Mouse (Mus musculus) adipocyte (in vitro differentiated cells): ENCODE results near the gene Cdkn2d.
"Not testable (repeated sequence)": the region's sequence is repeated elsewhere in the genome, so short reads cannot be mapped to it uniquely, and the experiment has no call there.

Experiments used
- DNase-seq: peaks from one replicate; pipeline ENCODE4 v3.0.0-alpha.2; 2016; ENCODE audit warnings: low spot score

The Cdkn2d gene

DNA sequence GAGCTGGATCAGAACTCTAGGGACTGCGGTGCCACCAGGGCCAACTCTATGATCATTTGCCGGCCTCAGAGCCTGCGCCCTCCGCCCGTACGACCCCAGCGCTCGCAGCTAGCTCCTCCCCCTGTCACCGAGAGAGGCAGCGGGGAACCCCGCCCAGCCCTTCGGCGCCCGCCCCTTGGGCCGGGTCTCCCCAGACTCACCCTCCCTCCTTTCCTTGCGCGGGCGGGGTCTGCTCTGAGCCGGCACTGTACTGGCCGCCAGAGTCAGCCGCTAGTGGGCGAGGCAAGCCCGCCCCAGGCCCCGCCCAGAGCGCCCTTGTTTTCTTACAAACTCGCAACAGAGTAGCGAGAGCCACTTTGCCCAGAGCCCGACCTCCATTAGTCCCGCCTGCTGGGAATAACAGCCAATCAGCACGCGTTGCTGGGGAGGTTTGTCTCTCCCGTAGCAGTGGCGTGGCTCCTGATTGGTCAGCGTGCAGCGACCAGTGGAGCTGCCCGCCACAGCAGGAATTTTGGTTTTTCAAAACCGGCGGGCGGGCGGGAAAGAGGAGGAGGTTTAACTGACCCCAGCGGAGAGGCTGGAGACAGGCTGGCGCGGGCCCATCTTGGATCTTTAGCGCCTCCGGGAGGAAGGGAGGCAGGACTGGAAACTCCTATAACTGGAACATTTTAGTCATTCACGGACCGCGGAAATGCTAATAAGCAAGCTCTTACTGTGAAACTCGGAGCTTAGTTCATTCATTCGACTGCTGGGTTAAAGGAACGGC, at the start of gene Cdkn2d:
Cdkn2d (minus strand) TSS at position 386 of the 766 bp plus-strand sequence.
- peak; percentile 100 for DNase-seq

DNA sequence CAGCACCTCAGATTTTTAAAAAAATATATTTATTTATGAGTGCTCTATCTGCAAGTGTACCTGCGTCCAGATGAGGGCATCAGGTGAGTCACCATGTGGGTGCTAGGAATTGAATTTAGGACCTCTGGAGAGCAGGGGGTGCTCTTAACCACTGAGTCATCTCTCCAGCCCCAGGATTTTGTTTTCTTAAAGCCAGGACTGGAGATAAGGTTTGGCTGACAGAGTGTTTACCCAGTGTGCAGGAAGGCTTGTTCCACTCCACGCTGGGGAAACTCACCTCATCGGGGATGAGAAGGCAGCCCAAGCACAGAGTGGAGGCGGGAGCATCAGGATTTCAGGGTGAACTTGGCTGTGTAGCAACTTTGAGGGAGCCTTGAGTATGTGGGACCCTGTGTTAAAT, 49.2 kb upstream of the Cdkn2d start:
- DNase-seq = no peak

- DNase-seq = no peak
Measured at GRCm38 (mm10) chr9:21337652-21338051, 46.4 kb upstream of the Cdkn2d start.

- peak; percentile 26 for DNase-seq
Measured at GRCm38 (mm10) chr9:21336491-21336890, 45.3 kb upstream of the Cdkn2d start.

- DNase-seq = peak; percentile 43
Measured at GRCm38 (mm10) chr9:21335391-21335790, 44.2 kb upstream of the Cdkn2d start.

DNA sequence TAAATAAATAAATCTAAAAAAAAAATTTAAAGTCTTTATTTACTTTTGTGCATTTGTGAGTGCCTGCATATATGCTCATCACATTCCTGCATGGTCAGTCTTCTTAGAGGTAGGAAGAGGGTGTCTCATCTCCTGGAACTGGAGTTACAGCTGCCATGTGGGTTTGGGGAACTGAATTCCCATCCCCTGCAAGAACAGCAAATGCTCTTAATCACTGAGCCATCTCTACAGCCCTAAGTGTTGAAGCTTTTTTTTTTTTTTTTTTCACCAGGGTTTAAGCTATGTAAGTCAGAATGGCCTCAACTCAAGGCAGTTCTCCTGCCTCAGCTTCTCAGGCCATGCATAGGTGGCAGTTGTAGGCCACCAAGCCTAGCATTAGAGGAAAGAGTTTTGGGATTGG, 43.5 kb upstream of the Cdkn2d start:
- no peak for DNase-seq

GRCm38 (mm10) chr9:21333523-21333922, 42.3 kb upstream of the Cdkn2d start:
- DNase-seq = no peak

GRCm38 (mm10) chr9:21332161-21333061, 41.2 kb upstream of the Cdkn2d start:
- no peak for DNase-seq

DNA sequence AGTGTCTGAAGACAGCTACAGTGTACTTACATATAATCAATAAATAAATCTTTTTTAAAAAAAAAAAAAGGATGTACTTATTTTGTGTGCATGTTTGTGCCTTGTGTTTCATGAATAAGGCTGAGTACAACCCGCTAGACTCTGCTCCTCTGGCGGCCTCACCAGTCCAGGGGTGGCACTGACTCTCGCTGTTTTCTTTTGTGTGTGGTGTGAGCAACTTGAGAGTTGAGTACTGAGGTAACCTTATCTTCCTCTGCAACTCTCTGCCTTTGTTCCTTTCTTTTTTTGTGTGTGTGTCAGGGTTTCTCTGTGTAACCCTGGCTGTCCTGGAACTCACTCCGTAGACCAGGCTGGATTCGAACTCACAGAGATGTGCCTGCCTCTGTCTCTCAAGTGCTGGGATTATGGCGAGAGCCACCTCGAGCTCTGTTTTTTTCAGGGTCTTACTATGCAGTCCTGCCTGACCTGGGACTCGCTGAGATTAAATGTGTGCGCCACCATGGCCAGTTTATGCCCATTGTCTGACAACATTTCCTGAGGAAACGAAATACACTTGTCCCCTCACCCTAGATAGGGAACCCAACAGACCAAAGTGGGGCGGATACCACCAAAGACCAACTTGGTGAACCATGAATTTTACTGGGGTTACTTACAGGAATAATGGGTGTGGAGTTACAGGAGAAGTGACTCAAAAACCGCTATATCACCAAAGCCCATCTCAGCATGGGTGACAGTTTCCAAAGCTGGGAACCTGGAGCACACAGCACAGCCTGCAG, 40.3 kb upstream of the Cdkn2d start:
- no peak for DNase-seq

GRCm38 (mm10) chr9:21329699-21330289, 38.6 kb upstream of the Cdkn2d start:
- no peak for DNase-seq

- DNase-seq = peak; percentile 36
Measured at GRCm38 (mm10) chr9:21329041-21329440, 37.8 kb upstream of the Cdkn2d start.

GRCm38 (mm10) chr9:21328041-21328440, 36.8 kb upstream of the Cdkn2d start:
- DNase-seq = no peak

- DNase-seq = no peak
Measured at GRCm38 (mm10) chr9:21327569-21327968, 36.4 kb upstream of the Cdkn2d start.

- DNase-seq = no peak
Measured at GRCm38 (mm10) chr9:21324269-21324668, 33.1 kb upstream of the Cdkn2d start.

GRCm38 (mm10) chr9:21322917-21323297, 31.7 kb upstream of the Cdkn2d start:
- DNase-seq = not testable (repeated sequence)

DNA sequence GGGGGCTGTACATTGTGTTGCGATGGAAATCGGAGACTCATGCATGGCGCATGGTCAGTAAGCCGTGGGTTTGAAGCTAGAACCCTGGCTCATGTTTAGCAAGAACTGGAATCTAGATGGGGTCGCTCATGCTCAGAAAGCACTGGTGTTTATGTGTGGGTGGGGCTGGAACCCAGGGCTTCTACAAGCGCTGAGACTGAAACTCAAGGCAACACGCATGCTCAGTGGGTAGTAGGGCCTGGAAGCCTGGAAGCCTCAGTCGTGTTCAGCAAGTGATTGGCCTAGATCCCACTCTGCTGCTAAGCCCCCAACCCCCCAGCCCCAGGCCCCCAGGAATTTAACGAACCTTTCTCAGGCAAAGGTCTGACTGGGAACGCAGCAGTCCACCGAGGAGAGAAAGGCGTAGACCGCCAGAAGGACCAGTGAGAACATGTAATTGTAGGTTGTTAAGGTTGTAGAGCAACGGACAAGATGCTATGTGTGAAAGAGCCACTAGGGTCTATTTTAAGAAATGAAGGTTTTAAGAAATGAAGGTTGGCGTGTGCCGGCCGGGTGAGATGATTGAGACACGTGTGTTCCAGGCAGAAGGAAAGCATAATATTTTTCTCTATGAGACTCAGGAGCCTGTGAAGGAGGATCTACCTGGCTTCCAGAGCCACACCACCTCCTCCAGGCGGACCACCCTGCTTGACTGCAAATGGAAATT, 31.2 kb upstream of the Cdkn2d start:
- DNase-seq = no peak

- DNase-seq = peak; percentile 45
Measured at GRCm38 (mm10) chr9:21321513-21321835, 30.3 kb upstream of the Cdkn2d start.

DNA sequence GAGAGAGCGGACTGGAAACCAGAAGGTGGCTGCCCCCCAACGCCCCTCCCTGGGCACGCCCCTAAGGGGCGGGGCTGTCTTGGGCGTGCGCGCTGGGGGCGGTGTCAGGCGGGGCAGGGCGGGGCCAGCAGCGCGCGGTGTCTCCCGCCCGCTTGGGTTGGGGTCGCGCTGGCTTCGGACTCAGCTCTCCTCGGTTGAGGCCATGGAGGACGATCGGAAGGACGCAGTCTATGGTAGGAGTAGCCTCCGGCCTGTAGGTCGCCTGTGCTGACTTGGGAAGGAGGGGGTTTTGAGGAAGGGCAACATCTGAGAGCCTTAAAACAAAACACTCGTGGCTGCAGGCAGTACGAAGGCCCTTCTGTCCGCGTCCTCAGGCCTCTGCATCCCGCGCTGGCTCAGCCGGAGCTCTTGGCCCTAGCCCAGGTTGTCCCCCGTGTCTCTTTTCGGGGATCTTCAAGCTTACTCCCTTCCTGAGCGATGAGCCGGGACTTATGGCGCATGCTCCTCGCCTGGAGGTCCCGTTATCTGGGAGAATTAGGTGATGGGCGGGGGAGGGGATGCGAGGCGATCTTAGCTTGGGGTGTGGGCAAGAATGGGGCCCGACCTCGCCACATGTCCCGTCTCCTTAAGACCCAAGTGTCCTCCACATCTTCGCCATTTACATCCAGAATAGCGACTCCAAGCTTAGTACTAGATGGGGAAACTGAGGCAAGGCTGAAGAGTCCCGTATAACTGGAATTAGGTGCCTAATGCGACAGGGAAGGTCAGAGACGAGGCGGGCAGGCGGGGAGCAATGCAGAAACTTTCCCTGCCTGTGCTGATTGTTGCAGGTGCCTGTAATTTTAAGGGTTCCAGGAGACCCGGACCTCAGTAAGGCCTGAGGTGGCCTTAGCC, 29.7 kb upstream of the Cdkn2d start, which contains the start of gene Slc44a2:
Slc44a2 (plus strand) TSS at position 80 of the 894 bp plus-strand sequence.
- DNase-seq = peak; percentile 80

DNA sequence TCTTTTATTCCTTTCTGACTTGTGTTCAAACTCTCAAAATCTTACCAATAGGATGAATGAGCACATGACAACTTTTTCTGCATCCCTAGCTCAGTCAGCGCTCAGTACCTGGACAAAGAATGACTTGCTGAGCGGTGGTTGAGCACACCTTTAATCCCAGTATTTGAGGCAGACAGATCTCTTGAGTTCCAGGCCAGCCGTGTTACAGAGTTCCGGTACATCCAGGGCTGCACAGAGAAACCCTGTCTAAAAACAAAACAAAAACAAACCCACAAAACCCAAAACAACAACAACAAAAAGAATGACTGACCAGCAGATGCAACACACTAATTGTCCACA, 29.0 kb upstream of the Cdkn2d start:
- no peak for DNase-seq

DNA sequence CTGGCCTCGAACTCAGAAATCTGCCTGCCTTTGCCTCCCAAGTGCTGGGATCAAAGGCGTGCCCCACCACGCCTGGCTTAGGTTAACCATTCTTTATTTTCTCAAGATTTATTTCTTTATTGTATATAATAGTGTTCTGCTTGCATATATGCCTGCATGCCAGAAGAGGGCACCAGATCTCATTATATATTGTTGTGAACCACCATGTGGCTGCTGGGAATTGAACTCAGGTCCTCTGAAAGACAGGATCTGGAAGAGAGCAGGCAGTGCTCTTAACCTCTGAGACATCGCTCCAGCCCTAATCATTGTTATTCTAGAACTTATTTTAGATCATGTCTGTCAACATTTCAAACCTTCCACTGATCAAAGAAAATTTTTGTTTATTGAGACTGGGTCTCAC, 28.3 kb upstream of the Cdkn2d start:
- DNase-seq = no peak
